Mouse (Mus musculus) CH12.LX (cell line): Measurements from ENCODE around the gene Cog7. TPM values are rescaled to one million over a fixed set of nuclear protein-coding genes. Genes with fewer than 3 reads are reported as not detected.
A peak's percentile ranks its signal among the peaks of the same experiment; 100 is the strongest.

Experiments
- DNase-seq: peaks from one replicate; pipeline ENCODE4 v3.0.0-alpha.2; 2013; ENCODE audit errors: extremely low read depth
- H3K27ac ChIP-seq: 2 replicates; pipeline ENCODE4 v1.5.1; 2012; ENCODE audit warnings: low read depth, mild to moderate bottlenecking, control low read depth, moderate library complexity; ENCODE audit not compliant: insufficient read depth
- H3K27me3 ChIP-seq: replicated peaks from 2 replicates; pipeline ENCODE3; 2012; ENCODE audit warnings: inconsistent platforms
- H3K36me3 ChIP-seq, 2 experiments: replicated peaks in 1 of 2; 2 replicates each; pipeline versions ENCODE3 to v1.6.1; 2012; ENCODE audit warnings: inconsistent platforms in 1 of 2, low read length in 1 of 2, mild to moderate bottlenecking in 1 of 2, mixed read lengths in 1 of 2, moderate library complexity in 1 of 2; ENCODE audit not compliant: control insufficient read depth in 1 of 2, insufficient read depth in 1 of 2
- H3K4me1 ChIP-seq, 2 experiments: 2 replicates each; pipeline ENCODE4 v1.6.1; 2012; ENCODE audit warnings: inconsistent platforms in 1 of 2, moderate library complexity in 1 of 2; ENCODE audit not compliant: insufficient read depth in 2 of 2, control insufficient read depth in 1 of 2
- H3K4me2 ChIP-seq: 2 replicates; pipeline ENCODE4 v1.6.1; 2012; ENCODE audit warnings: low read depth, mild to moderate bottlenecking, control low read depth; ENCODE audit not compliant: poor library complexity, insufficient read depth, severe bottlenecking
- H3K4me3 ChIP-seq, 3 experiments: fragments of 150-350 bp in 1 of 3; sonication (generic) in 1 of 3; replicated peaks in 1 of 3; 2 replicates each; pipeline versions ENCODE3 to v1.5.1; 2011 to 2012; ENCODE audit warnings: low read depth in 2 of 3, low read length in 2 of 3, mild to moderate bottlenecking in 2 of 3, moderate library complexity in 2 of 3, control low read depth in 1 of 3, improper control_type of control experiment in 1 of 3, inconsistent platforms in 1 of 3, mixed read lengths in 1 of 3; ENCODE audit not compliant: poor library complexity in 1 of 3
- H3K79me2 ChIP-seq: replicated peaks from 2 replicates; pipeline ENCODE4 v1.6.1; 2012; ENCODE audit warnings: mild to moderate bottlenecking, moderate library complexity; ENCODE audit not compliant: control insufficient read depth, poor library complexity, insufficient read depth, severe bottlenecking; ENCODE audit errors: extremely low read depth
- H3K9ac ChIP-seq: 2 replicates; pipeline ENCODE4 v1.6.1; 2012; ENCODE audit warnings: low read depth, mild to moderate bottlenecking, control low read depth, moderate library complexity; ENCODE audit not compliant: insufficient read depth
- H3K9me3 ChIP-seq: replicated peaks from 2 replicates; pipeline ENCODE3; 2012; ENCODE audit warnings: low read length, inconsistent platforms, mixed read lengths
- BHLHE40 ChIP-seq: IDR thresholded peaks from 2 replicates; pipeline ENCODE4 v1.6.1; 2011; ENCODE audit warnings: mild to moderate bottlenecking, low read depth, low read length, improper control_type of control experiment
- E2F4 ChIP-seq: IDR thresholded peaks from 2 replicates; pipeline ENCODE4 v1.6.1; 2011; ENCODE audit warnings: low read depth, low read length, improper control_type of control experiment; ENCODE audit not compliant: insufficient replicate concordance
- ELF1 ChIP-seq: IDR thresholded peaks from 2 replicates; pipeline ENCODE4 v1.6.1; 2014; ENCODE audit warnings: low read depth, mild to moderate bottlenecking, inconsistent platforms, low read length, improper control_type of control experiment
- EP300 ChIP-seq: IDR thresholded peaks from 2 replicates; pipeline ENCODE4 v1.6.1; 2011; ENCODE audit warnings: low read length, improper control_type of control experiment
- ETS1 ChIP-seq: conservative IDR thresholded peaks from 2 replicates; pipeline ENCODE4 v1.6.1; 2012; ENCODE audit warnings: low read depth, mild to moderate bottlenecking, inconsistent platforms, low read length, improper control_type of control experiment, moderate library complexity
- GABPA ChIP-seq: IDR thresholded peaks from 2 replicates; pipeline ENCODE4 v1.6.1; 2012; ENCODE audit warnings: low read depth, low read length, improper control_type of control experiment, inconsistent platforms; ENCODE audit not compliant: insufficient replicate concordance
- HCFC1 ChIP-seq: IDR thresholded peaks from 2 replicates; pipeline ENCODE4 v1.6.1; 2012; ENCODE audit warnings: low read depth, mild to moderate bottlenecking, inconsistent platforms, low read length, improper control_type of control experiment
- JUN ChIP-seq: IDR thresholded peaks from 2 replicates; pipeline ENCODE4 v1.6.1; 2011; ENCODE audit warnings: low read depth, mild to moderate bottlenecking, low read length, improper control_type of control experiment, moderate library complexity; ENCODE audit not compliant: insufficient read depth
- JUND ChIP-seq: conservative IDR thresholded peaks from 2 replicates; pipeline ENCODE4 v1.6.1; 2011; ENCODE audit warnings: low read depth, low read length, improper control_type of control experiment
- KAT2A ChIP-seq: IDR thresholded peaks from 2 replicates; pipeline ENCODE4 v1.6.1; 2012; ENCODE audit warnings: low read length, improper control_type of control experiment, inconsistent platforms; ENCODE audit not compliant: insufficient replicate concordance
- MEF2A ChIP-seq: IDR thresholded peaks from 2 replicates; pipeline ENCODE4 v1.6.1; 2014; ENCODE audit warnings: low read depth, mild to moderate bottlenecking, inconsistent platforms, low read length, improper control_type of control experiment, borderline replicate concordance
- MYC ChIP-seq: IDR thresholded peaks from 2 replicates; pipeline ENCODE4 v1.6.1; 2011; ENCODE audit warnings: low read depth, mild to moderate bottlenecking, improper control_type of control experiment, low read length
- NRF1 ChIP-seq: IDR thresholded peaks from 2 replicates; pipeline ENCODE4 v1.6.1; 2014; ENCODE audit warnings: low read depth, mild to moderate bottlenecking, inconsistent platforms, low read length, improper control_type of control experiment, moderate library complexity
- POLR2A ChIP-seq: IDR thresholded peaks from 2 replicates; pipeline ENCODE4 v1.6.1; 2011; ENCODE audit warnings: low read depth, mild to moderate bottlenecking, improper control_type of control experiment, low read length
- POLR2AphosphoS2 ChIP-seq: IDR thresholded peaks from 2 replicates; pipeline ENCODE4 v1.6.1; 2011; ENCODE audit warnings: low read depth, low read length, improper control_type of control experiment
- SIN3A ChIP-seq: IDR thresholded peaks from 2 replicates; pipeline ENCODE4 v1.6.1; 2012; ENCODE audit warnings: low read length, improper control_type of control experiment, inconsistent platforms
- SMC3 ChIP-seq: IDR thresholded peaks from 2 replicates; pipeline ENCODE4 v1.6.1; 2011; ENCODE audit warnings: low read depth, low read length, improper control_type of control experiment
- TBP ChIP-seq: conservative IDR thresholded peaks from 2 replicates; pipeline ENCODE4 v1.6.1; 2011; ENCODE audit warnings: low read depth, low read length, improper control_type of control experiment
- UBTF ChIP-seq: IDR thresholded peaks from 2 replicates; pipeline ENCODE4 v1.6.1; 2012; ENCODE audit warnings: low read depth, mild to moderate bottlenecking, inconsistent platforms, low read length, improper control_type of control experiment, moderate library complexity
- USF1 ChIP-seq: IDR thresholded peaks from 2 replicates; pipeline ENCODE4 v1.6.1; 2014; ENCODE audit warnings: low read depth, mild to moderate bottlenecking, inconsistent platforms, low read length, improper control_type of control experiment
- USF2 ChIP-seq: conservative IDR thresholded peaks from 2 replicates; pipeline ENCODE4 v1.6.1; 2011; ENCODE audit warnings: low read depth, low read length, improper control_type of control experiment
- ZNF384 ChIP-seq: IDR thresholded peaks from 2 replicates; pipeline ENCODE4 v1.6.1; 2012; ENCODE audit warnings: low read depth, low read length, improper control_type of control experiment, inconsistent platforms
- dilution Hi-C: fragments of 300-500 bp; cut with MboI; formaldehyde crosslinking; loops from 2 replicates; pipeline ENCODE4 v1.14.3; 2020; ENCODE audit warnings: low sequenced_read_pairs; ENCODE audit not compliant: extremely low pct_unique_long_range_greater_than_20kb, extremely low pct_ligation_motif_present
- in situ Hi-C: fragments of 300-500 bp; cut with MboI; formaldehyde crosslinking; loops from 3 replicates; pipeline ENCODE4 v1.14.3; 2019; ENCODE audit warnings: low sequenced_read_pairs, low pct_ligation_motif_present, low pct_unique_long_range_greater_than_20kb, mixed read lengths
- polyA plus RNA-seq: library from polyadenylated mRNA; unstranded; fragments of >175 nt; gene quantifications from 2 replicates; pipeline ENCODE4 v1.2.1, GENCODE M21; 2012; ENCODE audit warnings: low read depth; ENCODE audit not compliant: insufficient read length
- total RNA-seq, 2 experiments: library from RNA; depleted of rRNA; stranded (reverse); fragments of 300-350 nt in 1 of 2; fragments of >200 nt in 1 of 2; gene quantifications; 2 replicates each; pipeline ENCODE4 v1.2.3; 2012 to 2014

Gene Cog7
- total and polyA plus RNA-seq, 3 experiments, result 14.1 to 22.4 (median 22.2) TPM

- in situ Hi-C loops, result no loop called here
- H3K36me3 ChIP-seq, result no peaks in the 10 kb centered on the region
- dilution Hi-C loops, result no loop called here
These were observed 84.8 kb downstream of the Cog7 start for GRCm38 (mm10) chr7:121896689-121897088.

GRCm38 (mm10) chr7:121890636-121891360, 90.7 kb downstream of the Cog7 start:
- dilution Hi-C loops (no loop called here), in situ Hi-C loops (no loop called here)
- H3K79me2 ChIP-seq, result no peaks in the 10 kb centered on the region
- peak; percentile 22 for DNase-seq
- TF ChIP-seq MEF2A (no peak), EP300 (0 out of 2 replicates have a peak, but pooled peaks have one; percentile 10)
- no peaks in the 10 kb centered on the region for H3K27me3 ChIP-seq
- H3K4me2 ChIP-seq, result no peak overlapping the region
- no peak overlapping the region for H3K4me3 ChIP-seq
- peaks cover 3% of the 10 kb centered on the region for H3K9me3 ChIP-seq
- H3K27ac ChIP-seq, result no peak overlapping the region
- peaks cover 0 to 7% of the 10 kb centered on the region in 2 experiments; a peak in 2 of 4 replicates for H3K4me1 ChIP-seq
- no peak overlapping the region for H3K9ac ChIP-seq
- H3K36me3 ChIP-seq, result no peaks in the 10 kb centered on the region

More at GRCm38 (mm10) chr7:121896689-121897088, 84.8 kb downstream of the Cog7 start:
- Histone ChIP-seq H3K9me3 (peaks cover 2% of the 10 kb centered on the region), H3K4me3 (no peak overlapping the region), H3K27ac (no peak overlapping the region), H3K9ac (no peak overlapping the region), H3K4me2 (no peak overlapping the region), H3K4me1 (peaks cover 0 to 3% of the 10 kb centered on the region in 2 experiments; a peak in 2 of 4 replicates), H3K27me3 (peaks cover 1% of the 10 kb centered on the region), H3K79me2 (no peaks in the 10 kb centered on the region)
- no peak for DNase-seq
- TF ChIP-seq USF1 (no peak), NRF1 (no peak), SMC3 (no peak), ELF1 (no peak), ZNF384 (no peak), POLR2A (no peak), JUND (no peak), POLR2AphosphoS2 (no peak), BHLHE40 (no peak), HCFC1 (no peak), USF2 (no peak), SIN3A (no peak), KAT2A (no peak), E2F4 (no peak), JUN (no peak), ETS1 (no peak), UBTF (no peak), TBP (no peak), MYC (no peak), GABPA (no peak)
